Mouse (Mus musculus): ENCODE data around the gene Slc24a1. TPM values are rescaled to one million over a fixed set of nuclear protein-coding genes. Genes with fewer than 3 reads are reported as not detected.

Gene Slc24a1
- total RNA-seq, 2 experiments from 2014 or later, result 0.14 to 0.26 TPM

GRCm38 (mm10) chr9:64938535-64938934, 12.9 kb downstream of the Slc24a1 start:
- intact Hi-C loops (cut with DNase I), result no loop called here
- DNase-seq, result no peak

GRCm38 (mm10) chr9:64937491-64937890, 13.9 kb downstream of the Slc24a1 start:
- intact Hi-C loops (cut with DNase I), result no loop called here
- no peak for DNase-seq

GRCm38 (mm10) chr9:64936508-64936907, 14.9 kb downstream of the Slc24a1 start:
- peak; percentile 56 for DNase-seq
- intact Hi-C loops (cut with DNase I), result no loop called here

- peak; percentile 39 for DNase-seq
- intact Hi-C loops (cut with DNase I), result no loop called here
Measured at GRCm38 (mm10) chr9:64934015-64934754, 17.2 kb downstream of the Slc24a1 start.

- intact Hi-C loops (cut with DNase I), result no loop called here
- no peak for DNase-seq
Measured at GRCm38 (mm10) chr9:64931751-64932610, 19.4 kb downstream of the Slc24a1 start.

GRCm38 (mm10) chr9:64930256-64930655, 21.2 kb downstream of the Slc24a1 start:
- DNase-seq, result no peak
- intact Hi-C loops (cut with DNase I), result no loop called here

- intact Hi-C loops (cut with DNase I), result no loop called here
- peak; percentile 79 for DNase-seq
Measured at GRCm38 (mm10) chr9:64926201-64926991, 25.0 kb downstream of the Slc24a1 start.

GRCm38 (mm10) chr9:64925771-64926170, 25.6 kb downstream of the Slc24a1 start:
- DNase-seq, result no peak
- intact Hi-C loops (cut with DNase I), result no loop called here

GRCm38 (mm10) chr9:64918560-64918959, 32.8 kb downstream of the Slc24a1 start:
- intact Hi-C loops (cut with DNase I), result no loop called here

GRCm38 (mm10) chr9:64914629-64915028, 36.8 kb downstream of the Slc24a1 start:
- intact Hi-C loops (cut with DNase I), result no loop called here
- no peak for DNase-seq

More at GRCm38 (mm10) chr9:64918560-64918959, 32.8 kb downstream of the Slc24a1 start:
- DNase-seq, result no peak

- no peak for DNase-seq
Measured at GRCm38 (mm10) chr9:64913973-64914372, 37.4 kb downstream of the Slc24a1 start.

GRCm38 (mm10) chr9:64913406-64913805, 38.0 kb downstream of the Slc24a1 start:
- intact Hi-C loops (cut with DNase I), result no loop called here
- DNase-seq, result no peak

More at GRCm38 (mm10) chr9:64913973-64914372, 37.4 kb downstream of the Slc24a1 start:
- intact Hi-C loops (cut with DNase I), result no loop called here

- intact Hi-C loops (cut with DNase I), result no loop called here
- DNase-seq, result no peak
Measured at GRCm38 (mm10) chr9:64907441-64907840, 44.0 kb downstream of the Slc24a1 start.

GRCm38 (mm10) chr9:64904917-64905640, 46.3 kb downstream of the Slc24a1 start:
- intact Hi-C loops (cut with DNase I), result no loop called here

GRCm38 (mm10) chr9:64903386-64903785, 48.0 kb downstream of the Slc24a1 start:
- intact Hi-C loops (cut with DNase I), result no loop called here
- DNase-seq, result peak; percentile 80

More at GRCm38 (mm10) chr9:64904917-64905640, 46.3 kb downstream of the Slc24a1 start:
- no peak for DNase-seq

- intact Hi-C loops (cut with DNase I), result no loop called here
- DNase-seq, result no peak
Measured at GRCm38 (mm10) chr9:64902866-64903265, 48.5 kb downstream of the Slc24a1 start.

- intact Hi-C loops (cut with DNase I), result no loop called here
- no peak for DNase-seq
Measured at GRCm38 (mm10) chr9:64896605-64897004, 54.8 kb downstream of the Slc24a1 start.

- no peak for DNase-seq
- intact Hi-C loops (cut with DNase I), result no loop called here
Measured at GRCm38 (mm10) chr9:64886008-64886407, 65.4 kb downstream of the Slc24a1 start.
